Mouse (Mus musculus): ENCODE measurements around the gene Ergic1. TPM values are rescaled to one million over a fixed set of nuclear protein-coding genes. Genes with fewer than 3 reads are reported as not detected.
A peak's percentile ranks its signal among the peaks of the same experiment; 100 is the strongest.

Ergic1 gene
- total RNA-seq (2021), result 10 to 100 TPM; 47.5 to 56.2 TPM

DNA sequence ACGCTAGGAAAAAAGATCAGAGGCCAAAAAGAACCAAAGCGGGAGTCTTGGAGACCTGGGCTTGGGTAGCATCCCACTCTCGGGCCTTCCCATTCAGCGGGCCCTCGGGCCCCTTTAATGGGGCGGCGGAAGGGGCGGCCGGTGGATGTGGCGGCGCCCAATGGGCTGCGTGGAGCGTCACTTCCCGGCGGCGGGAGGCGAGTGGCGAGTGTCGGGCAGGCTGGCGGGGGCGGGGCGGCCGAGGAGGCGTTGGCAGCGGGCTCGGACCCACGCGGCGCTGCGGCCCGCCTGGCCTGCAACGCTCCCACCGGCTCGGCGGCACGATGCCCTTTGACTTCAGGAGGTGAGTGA is at the start of gene Ergic1:
Gene Ergic1, plus strand, starts transcription at position 200 of the 351 bp plus-strand sequence.
- peak; percentile 91 to 93 for DNase-seq
- intact Hi-C loops (cut with DNase I), result no loop called here

DNA sequence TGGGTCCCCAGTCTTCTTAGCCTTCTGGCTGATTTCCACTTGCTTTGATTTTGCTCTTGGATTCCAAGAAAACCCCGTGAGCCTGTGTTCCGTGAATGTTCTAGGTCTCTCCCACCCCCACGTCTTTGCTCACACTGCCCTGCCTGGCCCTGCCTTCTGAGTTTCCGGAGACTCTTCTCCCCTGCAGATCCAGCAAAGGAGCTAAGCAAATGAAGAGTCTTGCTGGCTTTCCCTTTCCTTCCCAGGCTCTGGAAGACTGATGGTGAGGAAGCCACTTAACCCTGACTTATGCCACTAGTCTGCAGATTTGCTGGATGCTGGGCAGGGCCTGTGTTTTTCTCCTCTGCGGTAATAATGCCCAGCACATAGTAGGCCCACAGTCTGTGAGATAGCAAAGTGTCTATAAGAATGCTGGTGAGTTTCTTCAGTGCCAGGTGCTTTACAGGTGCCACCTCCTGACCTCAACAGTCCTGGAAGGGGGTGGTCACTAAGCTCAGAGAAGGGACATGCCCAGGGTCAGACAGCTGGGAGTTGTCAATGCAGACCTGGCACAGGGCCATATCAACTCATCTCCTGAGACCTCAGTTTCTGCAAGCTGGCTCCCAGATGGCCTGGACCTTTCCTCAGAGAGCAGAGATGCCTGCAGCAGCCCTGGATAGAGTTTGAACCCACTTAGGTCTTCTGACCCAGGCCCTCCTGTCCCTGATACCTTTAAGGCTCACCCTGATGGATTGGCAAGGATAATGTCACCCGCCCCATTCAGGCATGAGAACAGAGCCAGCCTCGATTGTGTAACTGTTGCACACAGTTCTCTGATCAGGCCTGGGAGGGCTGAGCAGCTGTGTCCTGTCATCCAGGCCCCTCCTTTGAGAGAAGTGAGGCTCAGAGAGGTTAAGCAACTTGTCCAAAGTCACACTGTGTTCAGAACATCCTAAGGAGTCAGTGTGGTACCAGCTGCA is 49.2 kb upstream of the Ergic1 start:
- DNase-seq, result peak; percentile 61 to 77
- intact Hi-C loops (cut with DNase I), result no loop called here

DNA sequence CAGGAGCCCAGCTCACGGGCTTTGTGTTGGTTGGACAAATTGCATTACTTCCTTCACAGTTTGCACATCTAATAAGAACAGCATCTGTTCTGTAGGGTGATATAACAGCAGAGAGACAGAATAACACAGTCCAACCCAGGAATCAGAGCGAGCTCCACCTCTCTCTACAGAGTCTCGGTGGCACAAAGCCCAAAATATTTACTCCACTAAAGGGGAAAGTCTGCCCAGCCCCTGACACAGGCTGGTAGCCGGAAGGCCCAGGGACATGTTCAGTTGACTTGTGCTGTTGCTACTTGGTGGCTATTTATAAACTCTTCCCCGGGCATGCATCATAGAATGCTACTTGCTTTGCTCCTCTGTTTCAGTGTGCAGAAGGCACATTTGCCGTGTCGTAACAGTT is 48.3 kb upstream of the Ergic1 start:
- no peak for DNase-seq
- intact Hi-C loops (cut with DNase I), result no loop called here

DNA sequence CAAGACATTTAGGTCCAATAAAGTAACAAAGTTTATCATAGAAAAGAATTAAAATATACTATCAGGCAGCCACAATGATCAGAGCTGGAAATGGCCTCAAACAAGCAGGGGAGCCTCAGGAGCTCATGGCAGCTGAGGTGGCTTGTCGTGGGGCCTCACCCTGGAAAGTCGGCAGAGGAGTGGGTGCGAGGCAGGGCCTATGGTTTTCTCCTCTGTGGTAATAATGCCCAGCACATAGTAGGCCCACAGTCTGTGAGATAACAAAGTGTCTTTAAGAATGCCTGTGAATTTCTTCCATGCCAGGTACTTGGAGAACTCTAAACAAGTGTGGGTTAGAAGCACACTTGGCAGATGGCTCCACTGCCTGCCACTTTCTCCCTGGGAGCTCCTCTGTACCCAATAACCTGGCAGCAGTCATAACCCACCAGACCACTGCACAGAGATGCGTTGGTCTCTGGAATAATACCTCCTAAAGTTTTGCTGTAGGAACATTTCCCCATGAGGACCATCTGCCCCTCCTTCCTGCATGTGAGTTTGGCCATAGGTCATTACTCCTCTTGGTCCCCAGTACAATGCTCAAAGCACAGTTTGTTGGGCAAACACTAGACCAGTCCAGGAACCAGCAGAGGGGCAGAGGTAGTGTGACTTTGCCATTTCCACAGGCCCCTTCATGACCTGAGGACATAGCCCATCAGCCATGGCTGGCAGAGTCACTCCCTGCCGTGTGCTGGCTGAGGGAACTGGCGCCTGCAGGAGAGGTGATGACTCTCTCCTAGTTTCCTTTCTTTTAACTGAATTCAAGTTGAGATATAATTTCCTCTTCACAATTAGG is 47.6 kb upstream of the Ergic1 start:
- intact Hi-C loops (cut with DNase I), result loop anchor here (2.0 kb wide), 1 partner anchor 15 kb away; no protein-coding TSS in a partner anchor
- DNase-seq, result no peak

DNA sequence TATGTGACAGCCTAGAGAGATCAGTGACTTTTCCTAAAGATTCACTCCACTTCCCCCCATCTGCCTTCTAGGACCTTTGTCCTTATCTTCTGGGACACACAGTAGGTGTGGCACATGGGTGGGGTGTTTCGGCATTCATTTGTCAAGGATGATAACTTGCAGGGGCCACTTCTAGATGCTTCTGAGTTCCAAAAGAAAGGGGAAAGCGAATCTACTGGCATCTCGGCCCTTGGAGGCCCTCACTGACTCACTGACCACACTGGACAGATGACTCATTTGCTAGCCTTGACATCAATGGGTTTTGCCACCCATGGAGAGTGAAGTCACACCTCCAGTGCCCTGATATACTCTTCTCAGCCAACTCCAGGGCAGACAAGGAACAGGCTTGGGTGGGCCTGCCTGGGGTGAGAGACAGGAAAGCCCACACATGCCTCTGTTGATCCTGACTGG is 46.7 kb upstream of the Ergic1 start:
- no peak for DNase-seq
- intact Hi-C loops (cut with DNase I), result loop anchor here (2.0 kb wide), 1 partner anchor 14 kb away; no protein-coding TSS in a partner anchor

DNA sequence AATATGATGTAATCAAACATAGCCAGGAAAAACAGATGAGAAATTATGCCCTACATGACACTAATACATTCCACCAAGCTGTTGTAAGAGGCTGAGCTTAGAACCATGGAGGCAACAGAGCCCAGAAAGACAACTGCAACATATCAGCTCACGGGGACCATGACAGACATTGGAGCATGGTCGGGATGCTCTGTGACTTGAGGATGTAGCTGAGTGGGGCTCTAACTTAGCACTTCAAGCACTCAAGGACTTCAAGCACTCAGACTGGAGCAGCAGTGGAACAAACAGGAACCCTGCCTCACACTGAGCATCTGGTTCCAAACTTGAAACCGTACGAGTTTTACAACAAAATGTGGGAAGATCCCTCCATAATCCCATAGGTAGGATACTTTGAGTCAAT is 45.6 kb upstream of the Ergic1 start:
- no peak for DNase-seq
- intact Hi-C loops (cut with DNase I), result loop anchor here (2.0 kb wide), 1 partner anchor 13 kb away; no protein-coding TSS in a partner anchor

DNA sequence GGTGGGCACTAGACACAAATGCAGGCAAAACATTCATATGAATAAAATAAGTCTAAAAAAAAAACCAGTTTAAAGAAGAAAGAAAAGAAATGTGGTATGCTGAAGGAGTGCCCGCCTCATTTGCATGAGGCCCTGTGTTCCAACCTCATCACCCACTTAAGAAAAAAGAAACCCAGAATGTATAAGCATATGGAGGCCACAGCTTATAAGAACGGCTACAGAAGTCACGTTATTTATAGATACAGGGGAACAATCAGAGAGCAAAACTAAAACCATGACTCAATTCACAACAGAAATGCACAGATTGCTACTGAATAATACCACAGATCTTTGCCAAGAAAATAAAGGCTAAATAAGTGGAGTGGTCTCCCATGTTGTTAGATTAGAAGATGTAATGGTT is 43.0 kb upstream of the Ergic1 start:
- intact Hi-C loops (cut with DNase I), result no loop called here
- DNase-seq, result no peak

DNA sequence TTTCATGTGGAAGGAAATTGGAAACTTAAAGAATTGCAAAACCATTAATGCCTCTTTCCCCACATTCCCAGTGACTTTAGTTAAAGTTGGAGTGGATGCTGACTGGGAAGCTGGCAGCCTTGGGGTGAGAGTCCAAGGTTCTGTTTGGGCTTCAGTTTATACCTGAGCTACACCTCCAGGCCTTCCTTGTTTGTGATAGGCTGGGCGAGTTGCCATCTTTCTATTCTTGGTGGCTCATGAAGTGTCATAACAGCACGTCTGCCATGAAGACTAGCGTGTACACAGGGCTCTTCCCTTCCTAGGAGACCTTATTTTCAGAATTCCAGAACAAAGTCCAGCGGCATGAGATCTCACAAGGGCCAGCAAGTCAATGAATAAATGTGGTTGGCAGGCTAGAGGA is 38.6 kb upstream of the Ergic1 start:
- no peak for DNase-seq
- intact Hi-C loops (cut with DNase I), result no loop called here

DNA sequence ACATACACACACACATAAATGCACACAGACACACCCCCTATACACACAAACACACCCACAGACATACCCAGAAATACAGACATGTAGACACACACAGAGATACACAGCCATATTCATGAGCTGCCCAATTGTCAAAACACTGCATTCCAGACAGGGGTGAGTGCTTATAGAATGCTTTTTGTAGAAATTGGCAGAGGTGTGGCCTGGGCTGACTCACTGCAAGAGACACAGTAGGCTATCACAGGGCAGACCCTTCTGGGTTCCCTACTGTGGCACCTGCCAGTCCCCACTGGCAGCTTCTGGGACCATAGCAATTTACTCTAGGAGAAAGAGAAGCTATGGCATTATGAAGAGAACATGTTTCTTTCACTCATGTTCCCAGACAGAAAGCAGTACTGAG is 37.0 kb upstream of the Ergic1 start:
- DNase-seq, result no peak
- intact Hi-C loops (cut with DNase I), result no loop called here

DNA sequence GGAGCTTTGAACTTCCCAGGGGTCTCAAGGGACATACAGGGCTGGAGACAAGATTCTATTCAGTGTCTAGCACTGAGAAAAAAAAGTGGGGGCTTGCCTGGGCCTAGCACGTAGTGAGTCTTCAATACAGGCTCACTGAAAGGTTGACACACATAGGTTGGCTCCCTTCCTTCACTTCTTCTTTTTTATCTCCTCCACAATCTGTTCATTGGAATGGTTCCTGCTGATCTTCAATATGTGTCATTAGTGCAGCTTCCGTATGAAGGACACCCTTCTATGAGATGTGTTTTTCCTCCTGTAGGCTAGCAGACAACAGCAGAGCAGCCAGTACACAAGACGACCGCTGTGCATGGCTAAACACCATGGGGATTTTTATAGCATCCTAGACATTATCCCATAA is 36.5 kb upstream of the Ergic1 start:
- DNase-seq, result no peak
- intact Hi-C loops (cut with DNase I), result no loop called here

DNA sequence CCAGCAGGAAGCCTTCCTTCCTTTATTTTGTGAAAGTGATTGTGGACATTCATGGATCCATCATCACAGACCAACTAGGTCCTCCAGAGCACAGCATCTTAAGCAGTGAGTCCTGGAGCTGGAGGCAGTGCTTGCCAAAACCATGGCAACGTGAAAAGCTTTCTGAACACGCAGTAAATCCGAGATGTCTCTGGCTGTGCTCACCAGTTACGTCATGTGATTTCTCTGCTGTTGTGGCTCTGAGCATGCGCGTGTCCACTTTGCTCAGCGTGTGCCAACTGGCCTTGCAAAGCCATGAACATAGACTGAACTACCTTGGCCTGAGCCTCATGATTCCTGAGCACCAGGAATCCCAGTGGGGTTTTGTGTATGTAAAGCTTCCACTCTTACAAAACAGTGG is 36.0 kb upstream of the Ergic1 start:
- intact Hi-C loops (cut with DNase I), result no loop called here
- peak; percentile 51 to 64 for DNase-seq

DNA sequence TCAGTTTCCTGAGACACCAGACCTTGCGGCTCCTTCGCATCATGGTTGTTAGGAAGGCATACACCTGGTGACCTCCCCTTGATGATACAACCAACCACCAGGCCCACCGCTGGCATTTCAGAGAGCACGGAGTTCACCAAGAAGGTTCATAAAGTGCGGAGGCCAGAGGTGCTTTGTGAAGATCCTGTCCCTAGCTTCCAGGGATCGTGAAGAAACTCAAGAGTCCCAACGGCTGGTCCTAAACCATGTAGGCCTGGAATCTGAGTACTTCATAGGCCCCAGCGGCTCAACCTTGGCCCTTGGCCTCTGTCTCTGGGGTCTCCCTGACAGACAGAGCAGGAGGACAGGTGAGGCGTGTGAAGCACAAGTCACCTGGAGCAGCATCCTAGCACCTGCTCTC is 34.0 kb upstream of the Ergic1 start:
- intact Hi-C loops (cut with DNase I), result no loop called here
- DNase-seq, result no peak

DNA sequence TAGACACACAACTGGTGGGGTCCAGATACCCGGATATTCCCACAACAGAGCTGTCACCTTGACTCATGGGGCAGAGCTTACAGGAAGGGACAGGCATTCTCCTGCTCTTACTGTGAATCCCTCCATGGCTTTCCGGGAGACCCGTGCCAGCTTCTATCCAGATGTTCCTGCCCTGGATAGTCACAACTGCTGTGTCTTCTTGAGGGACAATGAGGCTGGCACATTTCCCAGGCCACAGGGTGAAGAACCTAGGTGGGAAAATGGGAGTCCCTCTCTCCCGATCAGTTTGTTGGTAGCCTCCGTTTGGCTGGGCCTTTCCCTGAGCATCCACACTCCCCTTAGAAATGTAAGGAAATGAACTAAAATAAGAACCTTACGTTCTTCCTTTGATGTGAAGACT is 32.5 kb upstream of the Ergic1 start:
- intact Hi-C loops (cut with DNase I), result loop anchor here (2.0 kb wide), 1 partner anchor 14 kb away; no protein-coding TSS in a partner anchor
- DNase-seq, result no peak

DNA sequence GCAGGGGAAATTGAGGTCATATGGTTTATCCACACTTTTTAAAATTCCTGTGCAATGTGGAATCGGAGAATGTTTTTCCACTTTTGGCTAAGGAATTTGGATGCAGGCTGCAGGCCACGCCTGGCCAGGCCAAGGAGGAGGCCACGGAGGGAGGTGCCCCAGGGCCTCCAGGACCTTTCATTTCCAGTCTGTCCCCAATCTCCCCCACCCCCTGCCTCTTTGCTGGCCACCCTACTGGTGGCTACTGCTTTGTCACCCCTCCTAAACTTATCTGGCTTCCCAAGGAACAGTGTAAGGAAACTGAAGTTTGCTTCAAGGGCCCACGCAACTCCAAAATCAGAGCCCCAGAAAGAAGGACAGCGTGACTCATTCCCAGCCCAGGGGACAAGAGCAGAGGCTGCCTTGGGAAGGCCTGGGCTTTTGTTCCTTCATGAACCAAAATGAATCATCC is 31.5 kb upstream of the Ergic1 start:
- DNase-seq, result peak; percentile 60 to 70
- intact Hi-C loops (cut with DNase I), result loop anchor here (2.0 kb wide), 1 partner anchor 15 kb away; no protein-coding TSS in a partner anchor

DNA sequence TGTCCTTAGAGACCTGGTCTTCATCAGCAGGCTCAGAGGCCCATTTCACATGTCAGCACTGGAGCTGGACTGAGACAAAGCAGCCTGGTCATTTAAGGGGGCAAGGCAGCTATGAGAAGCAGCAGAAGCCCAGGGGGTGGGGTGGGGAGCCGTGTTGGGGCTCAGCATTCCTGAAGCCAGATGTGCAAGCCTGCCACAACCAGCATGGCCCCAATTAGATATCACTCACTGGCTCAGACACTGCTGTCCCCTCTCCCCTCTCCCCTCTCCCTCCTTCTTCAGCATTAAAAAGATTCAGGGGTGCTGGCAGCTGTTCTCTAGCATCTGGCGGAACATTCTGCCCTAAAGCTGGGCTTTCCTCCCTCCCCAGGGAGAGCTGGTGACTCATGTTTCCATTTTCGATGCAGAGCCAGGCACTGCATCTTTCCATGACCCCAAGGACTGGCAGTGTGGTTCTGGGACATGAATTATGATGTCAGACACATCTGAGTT is 30.7 kb upstream of the Ergic1 start:
- DNase-seq, result peak; percentile 80 to 87
- intact Hi-C loops (cut with DNase I), result no loop called here

DNA sequence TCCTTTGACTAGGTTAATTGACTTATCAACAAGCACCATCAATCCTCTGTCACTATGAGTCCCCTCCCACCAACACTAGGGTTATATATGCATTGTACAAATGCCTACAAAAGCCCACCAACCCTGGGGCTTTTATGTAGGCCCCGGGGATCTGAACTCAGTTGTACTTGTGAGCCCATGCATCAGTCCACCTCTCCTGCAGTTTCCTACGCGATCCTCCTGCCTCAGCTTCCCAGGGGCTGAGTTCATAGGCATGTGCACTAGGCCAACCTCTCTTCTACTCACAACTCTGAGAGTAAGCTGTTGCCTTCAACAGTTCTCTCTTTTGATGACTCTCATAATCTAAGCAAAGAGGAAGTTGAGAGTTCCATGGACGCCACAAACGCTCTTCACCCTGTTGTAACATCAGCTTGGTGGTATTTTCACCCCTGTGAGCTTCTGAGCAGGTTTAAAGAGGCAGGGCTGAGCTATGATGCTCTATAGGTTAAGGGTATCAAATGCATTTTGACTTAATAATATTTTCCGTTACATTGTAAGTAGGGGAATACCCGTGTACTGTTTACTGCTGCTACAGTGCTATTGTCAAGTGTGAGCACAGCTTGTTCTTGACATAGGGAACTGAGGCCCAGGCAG is 29.8 kb upstream of the Ergic1 start:
- DNase-seq, result peak in 1 of 2 experiments; percentile 22
- intact Hi-C loops (cut with DNase I), result no loop called here

DNA sequence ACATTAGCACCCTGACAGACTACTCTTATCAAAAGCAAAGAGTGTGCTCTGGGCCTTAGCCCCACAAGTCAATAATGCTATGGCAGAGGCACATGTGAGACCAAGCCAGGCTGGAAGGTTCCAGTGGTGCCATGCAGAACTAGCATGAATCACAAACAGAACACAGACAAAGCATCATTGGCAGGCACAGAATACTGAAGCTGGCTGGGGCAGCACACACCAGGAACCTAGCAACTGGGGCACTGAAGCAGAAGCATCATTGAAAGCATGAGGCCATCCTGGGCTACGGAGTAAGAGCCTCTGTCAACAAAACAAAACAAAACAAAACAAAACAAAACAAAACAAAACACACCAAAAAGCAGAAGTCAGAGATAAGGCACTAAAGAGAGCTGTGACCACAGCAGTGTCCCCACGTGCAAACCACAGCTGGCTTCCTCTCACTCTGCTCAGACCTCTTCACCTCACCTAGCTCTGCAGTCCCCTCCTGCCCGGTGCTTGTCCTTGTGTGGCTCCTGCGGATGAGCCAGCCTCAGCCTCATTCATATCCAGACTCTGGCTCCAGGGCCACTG is 28.7 kb upstream of the Ergic1 start:
- no peak for DNase-seq
- intact Hi-C loops (cut with DNase I), result no loop called here

DNA sequence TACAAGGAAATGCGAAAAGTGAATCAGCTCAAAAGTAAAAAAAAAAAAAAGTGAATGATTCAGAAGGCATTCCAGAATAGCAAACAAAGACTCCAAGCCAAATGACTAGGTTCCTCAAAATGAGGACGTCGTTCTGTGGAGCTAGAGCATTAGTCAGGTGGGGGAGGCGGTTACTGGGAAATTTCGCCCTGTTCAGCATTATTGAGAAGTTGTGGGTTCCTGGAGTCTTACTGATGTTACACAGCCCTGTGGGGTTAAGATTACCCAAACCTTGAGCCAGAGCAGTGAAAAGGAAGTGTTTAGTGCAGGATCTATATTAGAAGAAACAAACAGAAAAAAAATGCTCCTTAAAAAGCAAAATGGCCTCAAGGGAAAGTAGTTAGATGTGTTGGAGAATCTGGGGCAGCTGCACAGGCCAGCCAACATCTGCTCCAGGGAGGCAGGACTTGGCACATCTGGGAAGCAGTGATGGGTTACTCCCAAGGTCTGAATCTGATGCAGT is 27.4 kb upstream of the Ergic1 start:
- DNase-seq, result peak in 1 of 2 experiments; percentile 57
- intact Hi-C loops (cut with DNase I), result no loop called here

DNA sequence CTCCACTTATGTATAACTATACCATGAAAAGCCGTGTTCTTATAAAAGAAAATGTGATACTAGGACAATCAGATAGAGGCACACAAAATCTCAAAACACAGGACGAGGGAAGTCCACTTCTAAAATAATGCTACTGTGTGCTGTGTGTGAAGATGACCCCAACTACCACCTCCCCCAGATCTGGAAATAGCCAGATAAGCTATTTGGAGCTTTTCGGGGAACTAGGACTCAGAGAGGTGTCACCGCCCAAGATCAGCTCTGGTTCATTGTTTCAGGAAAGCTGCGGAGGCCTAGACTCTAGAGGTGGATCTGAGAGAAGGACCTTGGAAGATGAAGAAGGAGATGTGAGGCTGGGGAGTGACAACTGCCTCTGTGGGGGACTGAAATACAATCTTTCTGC is 26.6 kb upstream of the Ergic1 start:
- intact Hi-C loops (cut with DNase I), result no loop called here

More for the DNA sequence above, 26.6 kb upstream of the Ergic1 start:
- peak in 1 of 2 experiments; percentile 21 for DNase-seq

Data from heart, postnatal 36 days (tissue).